Mouse (Mus musculus): ENCODE measurements at regions not wholly inside any gene's neighbourhood (a gene's known extent, or its start where the extent isn't known, plus 50 kb on each side); places are given as distances from the start of the nearest gene placed in this dataset.
"Not testable (repeated sequence)": the region's sequence is repeated elsewhere in the genome, so short reads cannot be mapped to it uniquely, and the experiment has no call there.

DNA sequence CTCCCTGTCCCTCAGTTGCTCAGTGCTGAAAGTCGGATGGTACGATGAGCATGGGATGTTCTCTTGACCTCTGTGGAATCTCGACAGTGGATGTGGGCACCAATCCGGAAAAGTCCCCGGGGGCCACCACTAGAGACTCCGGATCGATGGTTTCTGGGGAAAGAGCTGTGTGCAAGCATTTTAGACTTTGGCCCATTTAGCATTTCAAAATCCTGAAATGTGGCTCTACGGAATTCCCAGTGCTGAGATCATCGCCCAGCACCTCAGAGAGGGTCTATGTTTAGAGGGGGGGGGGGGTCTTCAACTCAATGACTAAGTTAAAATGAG, 68.6 kb downstream of the Tomm20 start:
- DNase-seq (ENCODE audit: low spot score), result no peak

DNA sequence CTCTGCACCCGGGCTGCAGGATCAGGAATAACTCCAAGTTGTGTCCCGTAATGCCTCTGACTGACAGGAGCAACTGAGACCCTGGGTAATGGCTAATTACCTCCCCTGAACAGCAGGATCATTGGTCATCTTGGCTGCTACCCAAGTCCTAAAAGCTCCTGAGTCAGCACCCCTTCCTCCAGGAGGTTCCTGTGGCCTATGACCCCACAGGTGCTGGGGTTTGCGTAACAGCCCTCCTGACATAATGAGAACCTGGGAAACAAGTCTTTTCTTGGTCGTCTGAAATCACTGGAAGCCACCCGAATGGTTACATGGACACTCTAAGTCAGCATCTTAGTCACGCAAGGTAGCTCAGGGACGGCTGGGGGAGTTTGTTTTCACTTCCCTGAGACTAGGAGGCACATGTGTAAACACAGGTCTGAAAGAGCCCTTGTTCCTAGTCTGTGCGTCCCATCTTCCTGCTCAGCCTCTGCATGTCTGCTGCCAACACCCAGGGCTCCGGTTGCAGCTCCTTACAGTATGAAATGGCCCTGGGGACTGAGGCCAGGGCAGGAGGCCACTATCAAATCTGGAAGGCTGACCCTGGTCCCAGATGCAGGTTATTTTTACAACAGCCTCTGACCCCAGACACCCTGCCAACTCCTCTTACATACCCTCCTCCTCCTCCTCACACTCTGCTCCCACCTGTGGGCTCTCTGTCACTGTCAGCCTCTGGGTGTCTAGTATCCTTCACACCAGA, 69.2 kb downstream of the Tomm20 start:
- no peak for DNase-seq (ENCODE audit: low spot score)

DNA sequence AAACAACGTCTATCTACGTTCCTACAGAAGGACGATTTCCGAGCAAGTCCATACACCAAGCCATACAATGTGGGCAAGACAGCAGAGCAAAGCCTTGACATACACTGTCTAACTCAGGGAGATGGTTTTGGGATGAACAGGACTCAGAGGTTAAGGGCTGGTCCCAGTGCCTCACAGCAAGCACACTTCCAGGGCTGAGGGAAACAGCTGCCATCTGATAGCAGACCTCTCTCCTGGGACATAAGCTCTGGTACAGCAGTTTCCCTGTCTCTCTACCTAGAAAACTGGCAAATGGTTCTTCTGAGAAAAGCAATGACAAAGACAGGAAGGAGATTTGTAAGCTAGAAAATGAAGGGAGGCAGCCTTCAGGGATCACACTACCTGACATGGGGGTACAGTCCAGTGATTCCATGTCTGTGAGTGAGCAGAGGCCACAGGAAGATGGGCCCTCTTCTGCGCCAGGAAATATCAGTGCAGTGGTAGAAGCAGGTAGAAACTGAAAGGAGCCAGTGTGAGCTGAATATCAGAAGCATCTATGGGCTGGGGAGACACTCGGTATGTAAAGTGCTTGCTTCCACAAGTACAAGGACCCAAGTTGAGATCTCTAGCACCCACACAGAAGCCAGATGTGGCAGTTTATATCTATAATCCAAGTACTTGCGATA, 70.0 kb downstream of the Tomm20 start:
- no peak for DNase-seq (ENCODE audit: low spot score)

DNA sequence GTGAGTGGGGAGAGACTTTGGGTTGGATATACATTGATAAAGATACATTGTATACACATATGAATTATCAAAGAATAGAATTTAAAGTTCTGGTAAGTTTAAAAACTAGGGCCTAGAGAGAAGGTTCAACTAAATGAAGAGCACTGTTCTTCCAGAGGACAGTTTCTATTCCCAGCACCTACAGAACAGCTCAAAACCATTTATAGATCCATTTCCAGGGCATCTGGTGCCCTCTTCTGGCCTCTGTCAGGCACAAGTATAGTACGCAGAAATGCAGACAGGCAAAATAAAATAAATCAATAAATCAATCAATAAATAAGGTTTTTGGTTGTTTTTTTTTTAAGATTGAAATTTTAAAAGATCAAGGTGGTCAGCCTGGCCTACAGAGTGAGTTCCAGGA, 70.8 kb downstream of the Tomm20 start:
- DNase-seq (ENCODE audit: low spot score), result no peak

DNA sequence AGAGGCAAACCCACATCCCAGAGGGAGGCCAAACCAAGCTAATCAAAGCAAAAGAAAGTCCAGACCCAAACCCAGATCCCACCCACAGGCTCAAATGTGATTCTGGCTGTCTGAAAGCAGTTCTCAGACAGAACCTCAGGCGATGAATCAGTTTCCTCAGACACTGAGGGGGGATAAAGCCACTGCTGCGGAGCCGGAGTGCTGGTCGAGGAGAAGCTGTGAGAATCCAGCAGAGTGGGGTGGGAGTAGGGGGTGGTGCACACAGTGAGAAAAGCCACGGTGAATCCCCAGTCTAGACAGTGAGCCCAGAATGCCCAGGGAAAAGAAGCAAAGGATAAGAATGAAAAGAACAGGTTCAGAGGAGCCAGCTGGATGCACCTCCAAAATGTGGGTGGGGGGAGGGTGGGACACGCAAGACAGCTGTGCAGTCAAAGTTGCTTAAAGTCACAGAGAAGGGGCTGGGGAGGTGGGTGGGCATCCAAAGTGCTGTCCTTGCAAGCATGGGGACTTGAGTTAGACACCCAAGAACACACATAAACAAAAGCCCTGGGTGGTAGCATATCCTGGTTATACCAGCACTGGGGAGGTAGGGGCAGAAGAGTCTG, 71.4 kb downstream of the Tomm20 start:
- no peak for DNase-seq (ENCODE audit: low spot score)

DNA sequence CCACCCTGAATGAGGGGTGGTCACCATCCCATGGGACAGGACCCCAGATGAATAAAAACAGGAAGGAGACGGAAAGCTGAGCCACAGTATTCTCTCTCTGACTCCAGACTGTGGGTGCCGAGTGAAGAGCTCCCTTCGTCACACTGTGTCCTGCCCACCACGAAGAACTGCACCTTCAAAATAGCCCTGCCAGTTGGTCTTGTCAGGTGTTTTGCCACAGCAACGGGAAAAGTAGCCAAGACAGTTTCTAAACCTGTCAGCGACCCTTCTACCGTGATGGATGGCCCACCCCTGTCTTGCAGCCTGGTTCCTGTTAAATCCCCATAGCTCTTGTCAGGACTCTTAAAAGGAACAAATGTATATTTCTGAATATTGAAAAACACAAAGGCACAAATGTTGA, 72.3 kb downstream of the Tomm20 start:
- DNase-seq (ENCODE audit: low spot score), result no peak

DNA sequence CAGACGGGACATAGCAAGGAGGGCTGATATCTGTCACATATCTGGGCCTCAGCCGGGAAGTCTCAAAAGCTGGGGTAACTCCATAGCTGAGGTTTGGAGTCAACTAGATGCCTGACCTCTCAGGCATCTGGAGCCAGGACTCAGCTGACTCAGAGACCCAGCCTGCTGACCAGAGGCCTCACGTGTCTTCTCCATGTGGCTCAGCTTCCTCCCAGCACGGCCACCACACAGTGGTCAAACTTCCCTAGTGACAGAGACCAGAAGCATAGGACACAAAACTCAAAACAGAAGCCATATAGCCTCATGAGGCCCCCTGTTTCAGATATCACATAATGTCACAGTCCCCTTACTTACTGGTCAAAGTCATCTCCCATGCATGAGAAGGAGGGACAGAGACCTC, 73.1 kb downstream of the Tomm20 start:
- no peak for DNase-seq (ENCODE audit: low spot score)

DNA sequence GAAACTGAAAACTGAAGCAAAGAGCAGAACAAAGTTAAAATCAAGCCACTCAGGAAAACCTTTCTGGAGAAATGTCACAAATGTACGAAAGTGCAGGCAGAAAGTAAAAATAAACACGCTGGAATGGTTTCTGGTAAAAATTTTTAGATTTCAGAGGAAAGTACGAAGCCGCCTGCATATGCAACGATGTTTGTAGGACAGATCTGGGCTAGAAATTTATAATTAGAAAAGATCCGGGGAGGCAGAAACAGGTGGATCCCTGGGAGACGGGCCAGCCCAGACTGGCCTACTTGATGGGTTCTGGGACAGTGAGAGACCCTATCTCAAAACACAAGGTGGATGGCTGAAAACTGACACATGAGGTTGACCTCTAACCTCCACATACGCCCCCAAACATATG, 73.5 kb downstream of the Tomm20 start:
- no peak for DNase-seq (ENCODE audit: low spot score)

DNA sequence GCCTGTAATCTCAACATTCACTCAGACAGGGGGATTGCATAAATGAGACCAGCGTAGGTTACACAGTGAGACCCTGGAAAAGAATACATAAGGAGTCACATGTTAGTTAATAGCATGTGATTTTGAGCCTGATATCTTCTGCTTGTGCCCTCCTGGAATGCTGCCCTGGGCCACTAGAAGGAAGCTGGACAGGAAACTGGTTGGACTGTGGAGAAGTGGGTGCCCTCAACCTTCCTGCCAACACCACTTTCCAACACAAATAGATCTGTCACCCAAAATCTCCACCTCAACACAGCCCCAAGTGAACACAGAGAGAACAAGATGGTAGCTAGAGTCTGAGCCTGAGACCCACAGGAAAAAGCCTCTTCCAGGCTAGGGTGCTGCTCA, 76.2 kb downstream of the Tomm20 start:
- DNase-seq (ENCODE audit: low spot score), result no peak

DNA sequence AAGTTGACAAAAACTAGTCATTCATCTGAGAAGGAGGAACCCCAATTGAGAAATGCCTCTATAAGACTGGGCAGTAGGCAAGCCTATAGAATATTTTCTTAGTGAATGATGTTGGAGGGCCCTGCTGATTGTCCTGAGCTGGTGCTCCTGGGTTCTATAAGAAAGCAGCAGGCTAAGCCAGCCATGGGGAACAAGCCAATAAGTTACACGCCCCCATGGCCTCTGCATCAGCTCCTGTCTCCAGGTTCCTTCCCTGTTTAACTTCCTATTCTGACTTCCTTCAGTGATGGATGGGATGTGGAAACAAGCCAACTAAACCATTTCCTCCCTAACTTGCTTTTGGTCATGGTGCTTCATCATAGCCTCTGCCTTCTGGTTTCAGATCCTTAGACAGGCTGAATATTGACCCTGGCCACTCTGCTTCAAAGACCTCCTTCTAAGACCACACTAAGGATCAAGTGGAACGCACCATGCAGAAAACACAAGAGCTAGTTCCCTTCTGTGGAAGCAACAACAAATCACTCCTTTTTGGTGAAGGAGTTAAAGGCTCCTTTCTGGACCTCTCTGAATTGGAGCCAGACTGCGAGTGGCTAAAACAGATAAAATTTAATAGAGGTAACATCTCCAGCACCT, 76.7 kb downstream of the Tomm20 start:
- DNase-seq (ENCODE audit: low spot score), result no peak

DNA sequence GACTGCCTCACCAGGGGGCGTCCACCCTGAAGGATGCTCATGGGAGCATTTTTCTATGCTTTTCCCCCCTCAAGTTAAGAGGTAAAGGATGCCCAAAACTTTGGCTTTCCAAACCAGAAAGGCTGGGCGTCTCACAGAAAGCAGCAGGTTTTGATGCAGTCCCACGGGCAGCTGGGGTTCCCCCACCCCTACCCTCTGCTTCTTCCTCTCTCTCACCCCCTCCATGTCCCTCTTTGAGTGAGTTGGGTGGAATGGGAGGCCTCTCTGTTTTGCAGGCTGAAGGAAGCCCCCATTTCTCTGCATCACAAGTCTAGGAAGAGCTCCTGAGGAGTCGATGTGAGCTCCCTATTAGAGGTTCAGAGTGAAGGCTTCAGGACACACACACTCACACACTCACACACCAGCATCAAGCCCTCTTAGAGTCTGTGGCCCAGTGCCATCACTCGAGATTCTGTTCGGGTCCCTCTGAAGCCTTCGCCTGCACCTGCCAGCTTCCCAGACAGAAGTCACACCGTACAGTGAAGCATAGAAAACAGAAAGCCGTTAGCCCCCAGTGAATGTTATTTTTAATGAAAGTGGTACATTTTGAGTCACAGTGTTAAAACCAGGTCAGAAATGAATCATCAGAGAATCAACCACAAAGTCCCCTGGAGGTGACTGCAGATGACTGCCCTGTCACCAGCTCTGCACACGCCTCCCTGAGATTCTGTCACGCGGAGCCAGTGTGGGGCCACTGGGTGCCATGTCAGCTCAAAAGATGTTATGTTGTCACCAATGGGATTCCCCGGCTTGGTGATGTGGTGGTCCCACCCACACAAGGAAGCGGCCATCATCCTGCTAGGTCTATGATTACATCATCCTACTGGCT, 78.3 kb downstream of the Tomm20 start:
- DNase-seq (ENCODE audit: low spot score), result no peak

DNA sequence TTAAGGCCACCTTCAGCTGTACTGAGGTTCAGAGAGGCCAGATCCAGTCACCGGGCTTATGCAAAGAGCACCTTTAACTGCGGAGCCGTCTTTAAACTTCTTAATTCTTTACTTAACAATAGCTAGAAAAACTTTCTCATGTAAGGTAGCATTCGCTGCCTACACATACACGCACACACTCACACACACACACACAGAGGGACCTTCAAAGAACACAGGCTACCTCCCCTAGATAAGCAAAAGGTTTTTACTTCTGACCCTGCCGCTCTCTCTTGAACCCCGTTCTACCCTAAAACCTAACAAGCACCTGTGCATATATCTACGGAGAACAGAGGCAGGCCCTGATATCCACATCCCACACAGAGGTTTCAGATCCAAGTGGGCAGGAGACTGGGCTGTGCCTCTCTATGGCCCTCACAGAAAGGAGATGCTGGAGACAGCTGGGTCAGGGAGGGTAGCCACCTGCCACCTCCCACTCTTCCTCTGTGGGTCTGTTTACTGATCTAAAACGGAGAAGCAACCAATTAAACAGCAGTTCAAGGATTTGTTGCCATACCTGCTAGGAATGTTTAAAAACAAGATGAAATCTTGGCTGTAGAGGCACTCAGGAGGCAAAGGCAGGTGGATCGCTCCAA, 81.2 kb downstream of the Tomm20 start:
- DNase-seq (ENCODE audit: low spot score), result no peak

DNA sequence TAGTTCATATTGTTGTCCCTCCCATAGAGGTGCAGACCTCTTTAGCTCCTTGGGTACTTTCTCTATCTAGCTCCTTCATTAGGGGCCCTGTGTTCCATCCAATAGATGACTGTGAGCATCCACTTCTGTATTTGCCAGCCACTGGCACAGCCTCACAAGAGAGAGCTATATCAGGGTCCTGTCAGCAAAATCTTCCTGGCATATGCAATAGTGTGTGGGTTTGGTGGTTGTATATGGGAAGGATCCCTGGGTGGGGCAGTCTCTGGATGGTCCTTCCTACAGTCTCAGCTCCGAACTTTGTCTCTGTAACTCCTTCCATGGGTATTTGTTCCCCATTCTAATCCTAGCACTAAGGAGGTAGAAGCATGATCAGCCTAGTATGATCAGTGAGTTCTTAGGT, 82.0 kb downstream of the Tomm20 start:
- DNase-seq (ENCODE audit: low spot score), result not testable (repeated sequence)

DNA sequence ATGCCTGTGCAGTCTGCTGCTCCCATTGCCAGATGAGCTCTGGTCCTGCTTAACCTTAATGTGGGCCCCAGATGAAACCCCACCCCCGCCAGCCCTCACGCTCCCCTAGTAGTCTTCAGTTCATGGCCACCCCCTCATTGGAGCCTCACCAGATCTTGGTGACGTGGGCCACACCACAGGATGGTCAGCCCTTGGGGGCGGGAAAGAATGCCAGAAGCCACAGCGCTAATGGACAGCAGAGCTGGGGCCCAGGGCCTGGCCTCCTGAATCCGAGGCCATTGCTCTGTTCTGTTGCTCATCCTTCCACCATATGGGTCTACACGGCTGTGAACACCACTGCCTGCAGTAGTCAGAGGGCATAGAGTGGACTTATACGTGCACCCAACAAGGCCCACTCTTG, 83.9 kb downstream of the Tomm20 start:
- no peak for DNase-seq (ENCODE audit: low spot score)

DNA sequence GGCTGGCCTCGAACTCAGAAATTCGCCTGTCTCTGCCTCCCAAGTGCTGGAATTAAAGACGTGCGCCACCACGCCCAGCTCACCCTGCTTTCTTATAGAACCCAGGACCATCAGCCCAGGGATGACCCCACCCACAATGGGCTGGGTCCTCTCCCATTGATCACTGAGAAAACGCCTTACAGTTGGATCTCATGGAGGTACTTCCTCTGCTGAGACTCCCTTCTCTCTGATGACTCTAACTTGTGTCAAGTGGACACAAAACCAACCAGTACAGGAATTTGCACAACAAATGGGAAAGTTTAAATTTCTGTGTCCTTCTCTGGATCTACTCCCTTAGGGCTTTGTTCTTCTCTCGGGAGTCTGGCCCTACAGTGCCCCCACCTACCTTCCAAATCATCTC, 85.0 kb downstream of the Tomm20 start:
- no peak for DNase-seq (ENCODE audit: low spot score)

DNA sequence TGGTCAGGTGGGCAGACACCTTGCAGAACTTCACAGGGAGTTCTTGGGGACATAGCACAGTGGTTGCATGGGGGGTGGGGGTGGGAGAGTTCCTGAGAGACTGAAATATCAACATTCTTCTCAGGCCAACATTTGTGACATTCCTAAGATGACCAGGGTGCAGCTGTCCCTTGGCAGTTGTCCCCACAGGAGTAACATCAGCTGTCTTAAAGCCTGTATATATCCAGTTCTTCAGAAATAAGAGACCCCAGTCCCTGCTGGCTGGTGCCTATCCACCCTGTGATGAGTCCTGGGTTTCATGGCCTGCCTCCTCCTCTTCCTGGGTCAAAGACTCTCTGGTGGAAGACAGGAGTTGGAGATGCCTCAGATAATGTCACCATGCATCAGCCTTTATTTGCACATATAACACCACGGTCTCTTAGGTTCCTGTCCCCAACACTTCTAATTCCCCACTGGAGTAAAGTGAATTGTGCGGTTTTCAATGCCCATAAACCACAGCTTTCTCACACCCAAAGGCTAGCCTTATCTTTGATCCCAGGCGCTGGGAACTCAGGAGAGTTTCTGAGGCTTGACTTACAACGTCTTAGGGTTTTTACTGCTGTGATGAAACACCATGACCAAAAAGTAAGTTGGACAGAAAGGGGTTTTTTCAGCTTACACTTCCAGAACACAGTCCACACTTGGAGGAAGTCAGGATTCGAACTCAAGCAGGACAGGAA, 85.8 kb downstream of the Tomm20 start:
- DNase-seq (ENCODE audit: low spot score), result no peak

DNA sequence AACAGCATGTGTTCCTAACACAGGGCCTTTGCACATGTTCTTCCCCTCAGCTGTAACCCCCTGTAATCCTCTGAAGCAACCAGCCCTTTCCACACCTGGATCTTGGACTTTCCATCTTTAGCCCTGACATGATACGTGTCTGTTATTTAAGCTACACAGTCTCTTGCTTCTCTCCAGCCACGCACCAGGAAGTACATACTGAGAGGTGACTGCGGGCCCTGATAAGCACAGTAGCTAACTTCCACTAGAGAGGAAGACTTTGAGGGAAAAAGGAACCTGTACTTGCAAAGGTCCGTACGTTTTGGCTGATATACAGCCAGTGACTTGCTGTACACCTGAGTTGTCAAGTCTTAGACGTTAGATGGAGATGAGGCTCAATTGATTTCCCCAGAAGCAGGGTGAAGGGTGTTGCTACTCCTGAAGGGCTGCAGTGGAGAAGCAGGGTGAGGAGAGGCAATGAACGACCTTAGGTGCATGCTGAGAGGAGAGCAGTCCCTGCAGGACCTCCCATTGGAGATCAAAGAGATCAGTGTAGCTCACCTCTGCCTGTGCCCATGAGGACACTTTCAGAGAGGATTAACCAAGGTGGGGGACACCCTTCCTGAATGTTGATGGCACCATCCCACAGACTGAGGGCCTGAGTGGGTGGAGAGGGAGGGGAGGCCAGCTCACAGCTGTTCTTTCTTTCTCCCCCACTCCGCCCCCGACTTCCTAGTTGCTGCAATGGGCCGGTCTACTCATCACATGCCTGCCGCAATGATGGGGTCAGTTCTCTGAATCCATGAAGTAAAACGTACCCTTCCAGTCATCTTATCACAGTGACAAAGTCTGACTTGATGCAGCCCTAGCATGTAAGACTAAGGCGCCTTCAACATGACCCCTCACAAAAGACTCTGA, 88.1 kb downstream of the Tomm20 start:
- DNase-seq (ENCODE audit: low spot score), result no peak

DNA sequence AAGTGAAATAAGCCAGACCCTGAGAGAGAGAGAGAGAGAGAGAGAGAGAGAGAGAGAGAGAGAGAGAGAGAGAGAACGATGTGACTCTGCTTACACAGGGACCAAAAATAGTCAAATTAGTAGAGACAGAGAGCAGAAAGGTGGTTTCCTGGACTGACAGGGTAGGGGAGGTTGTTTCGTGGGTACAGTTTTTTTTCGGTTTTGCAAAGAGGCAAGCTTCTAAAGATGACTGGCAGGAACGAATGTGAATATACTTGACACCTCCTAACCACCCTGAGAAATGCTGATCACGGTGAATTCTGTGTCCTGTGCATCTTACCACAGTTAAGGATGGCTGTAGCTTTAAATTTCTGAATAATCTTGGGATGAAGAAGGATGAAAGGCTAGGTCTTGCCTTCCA, 89.7 kb downstream of the Tomm20 start:
- no peak for DNase-seq (ENCODE audit: low spot score)

DNA sequence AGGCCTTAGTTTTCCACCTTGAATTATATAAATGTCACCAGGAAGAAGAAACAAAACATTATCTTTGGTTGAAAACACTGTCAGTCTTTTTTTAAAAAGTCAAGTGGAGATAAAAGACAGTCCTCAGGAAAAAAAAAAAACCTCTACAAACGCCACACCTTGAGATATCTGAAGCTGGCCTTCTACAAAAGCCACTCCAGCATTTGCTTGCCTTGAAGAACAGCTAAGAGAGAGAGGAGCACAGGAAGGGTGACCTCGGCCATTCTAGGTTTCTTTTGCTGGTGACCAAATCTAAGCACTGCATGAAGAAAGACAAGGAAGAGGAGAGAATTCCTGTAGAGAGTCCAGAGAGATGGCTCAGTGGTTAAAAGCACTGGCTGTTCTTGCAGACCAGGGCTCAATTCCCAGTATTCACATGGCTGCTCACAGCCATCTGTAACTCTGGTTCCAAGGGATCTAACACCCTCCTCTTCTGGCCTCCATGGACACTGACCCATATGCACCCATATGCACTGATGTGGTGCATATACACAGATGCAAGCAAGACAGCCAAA, 90.5 kb downstream of the Tomm20 start:
- no peak for DNase-seq (ENCODE audit: low spot score)

All from ovary, adult 18-20 months (tissue).